Mouse (Mus musculus): ENCODE measurements around the gene Aff1.

The Aff1 gene

DNA sequence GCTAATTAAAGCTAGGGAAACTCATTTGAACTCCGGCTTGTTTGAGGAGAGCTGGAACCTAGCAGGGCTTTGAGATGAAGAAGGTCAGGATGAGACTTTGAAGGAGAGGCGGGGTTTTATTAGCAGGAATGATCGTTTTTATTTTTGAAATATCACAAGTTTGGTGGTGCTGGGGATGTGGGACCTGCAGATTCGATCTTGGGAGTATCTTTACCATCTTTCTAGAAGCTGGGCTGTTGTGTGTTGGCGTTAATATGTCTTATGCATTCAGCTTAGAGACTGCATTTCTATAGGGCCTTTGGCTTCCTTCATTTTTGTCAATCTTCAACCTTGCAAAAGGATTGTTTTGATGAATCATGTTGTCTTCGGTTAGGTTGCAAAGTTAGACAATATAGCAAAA lies 1.9 kb downstream of the Aff1 start:
- no peak for DNase-seq

DNA sequence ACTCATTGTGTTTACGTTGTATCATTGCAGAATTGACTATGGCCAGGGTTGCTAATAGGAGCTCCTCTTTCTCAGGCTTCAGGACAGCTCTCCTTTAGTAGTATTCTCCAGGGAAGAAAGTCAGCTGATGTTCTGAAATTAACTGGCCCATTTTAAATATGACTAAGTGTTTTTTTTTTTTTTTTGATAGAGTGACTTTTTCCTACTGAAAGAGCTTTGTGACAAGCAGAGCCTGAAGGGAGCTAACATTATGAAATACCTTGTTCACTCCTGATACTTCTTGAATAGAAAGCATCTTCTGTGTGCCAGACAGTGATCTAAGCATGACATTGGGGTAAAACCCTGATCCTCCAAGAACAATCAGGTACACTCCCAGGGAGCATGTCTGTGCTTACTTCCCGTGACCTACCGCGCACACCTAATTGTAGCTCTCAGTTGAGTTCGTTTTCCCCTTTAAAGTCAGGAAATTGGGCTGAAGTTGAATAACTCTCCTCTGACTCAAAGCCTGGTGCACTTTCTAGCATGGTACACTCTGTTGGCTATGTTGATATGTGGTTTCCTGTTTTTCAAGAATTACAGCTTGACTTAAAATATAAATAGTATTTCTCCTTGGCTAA lies 5.8 kb downstream of the Aff1 start:
- DNase-seq = no peak

DNA sequence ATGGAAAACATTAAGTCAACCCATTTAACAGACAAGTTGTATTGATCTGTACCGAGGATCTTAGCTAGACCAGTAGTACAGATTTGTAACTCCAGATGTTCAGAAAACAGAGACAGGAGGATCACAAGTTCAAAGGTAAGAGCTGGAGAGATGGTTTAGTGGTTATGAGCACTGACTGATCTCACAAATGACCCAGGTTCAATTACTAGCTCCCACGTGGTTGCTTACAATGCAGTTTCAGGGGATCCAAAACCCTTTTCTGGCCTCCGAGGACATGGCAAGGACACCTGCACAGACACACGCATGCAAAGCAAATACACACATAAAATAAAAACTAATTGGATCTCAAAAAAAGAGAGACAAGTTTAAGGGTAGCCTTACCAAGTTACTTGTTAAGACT lies 6.4 kb downstream of the Aff1 start:
- no peak for DNase-seq

DNA sequence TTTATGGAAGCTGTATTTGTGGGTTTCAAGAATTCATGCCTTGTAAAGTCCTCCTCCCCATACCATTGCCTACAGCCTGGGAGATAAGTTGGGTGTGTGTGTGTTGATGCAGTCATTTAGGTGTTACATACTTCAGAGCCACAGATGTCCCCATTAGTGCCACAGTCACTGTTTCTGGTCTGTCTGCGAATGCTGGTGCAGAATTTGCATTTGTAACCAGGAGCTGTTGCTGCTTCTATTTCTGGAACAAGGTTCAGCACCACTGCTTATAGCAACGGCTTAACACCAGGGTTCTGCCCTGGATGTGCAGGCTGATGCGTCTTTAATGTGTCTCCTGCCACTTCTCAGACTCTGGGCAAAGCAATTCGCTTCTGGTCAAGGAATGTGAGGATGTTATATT lies 7.4 kb downstream of the Aff1 start:
- DNase-seq = no peak

DNA sequence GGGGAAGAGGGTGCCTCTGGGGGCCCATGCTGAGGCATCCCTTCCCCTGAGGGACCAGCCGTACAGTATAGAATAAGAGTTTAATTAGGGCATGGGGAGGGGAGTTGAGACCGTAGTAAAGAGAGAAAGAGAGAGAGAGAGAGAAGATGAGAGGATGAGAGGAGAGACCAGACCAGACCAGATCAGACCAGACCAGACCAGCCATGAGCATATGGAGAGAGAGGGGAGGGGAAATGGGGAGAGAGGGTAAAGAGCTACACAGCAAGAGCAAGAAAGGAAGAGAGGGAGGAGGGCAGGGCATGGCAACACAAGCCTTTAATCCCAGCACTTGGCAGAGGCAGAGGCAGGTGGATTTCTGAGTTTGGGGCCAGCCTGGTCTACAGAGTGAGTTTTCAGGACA lies 8.5 kb downstream of the Aff1 start:
- DNase-seq = no peak

DNA sequence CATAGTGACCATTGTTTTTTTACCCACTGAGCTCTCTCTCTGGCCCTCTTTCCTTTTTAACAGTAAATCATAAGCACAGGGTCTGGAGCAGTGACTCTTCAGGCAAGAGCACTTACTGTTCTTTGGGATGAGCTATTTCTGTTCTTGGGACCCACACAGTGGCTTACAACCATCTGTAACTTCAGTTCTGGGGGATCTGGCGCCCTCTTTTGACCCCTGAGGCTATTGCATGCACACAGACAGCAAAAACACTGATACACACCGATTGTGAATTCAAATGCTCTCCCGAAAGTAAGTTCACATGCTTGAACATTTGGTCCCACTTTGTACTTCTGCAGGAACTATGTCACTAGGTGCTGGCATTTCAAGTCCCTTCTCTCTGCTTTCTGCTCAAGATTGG lies 9.3 kb downstream of the Aff1 start:
- no peak for DNase-seq

DNA sequence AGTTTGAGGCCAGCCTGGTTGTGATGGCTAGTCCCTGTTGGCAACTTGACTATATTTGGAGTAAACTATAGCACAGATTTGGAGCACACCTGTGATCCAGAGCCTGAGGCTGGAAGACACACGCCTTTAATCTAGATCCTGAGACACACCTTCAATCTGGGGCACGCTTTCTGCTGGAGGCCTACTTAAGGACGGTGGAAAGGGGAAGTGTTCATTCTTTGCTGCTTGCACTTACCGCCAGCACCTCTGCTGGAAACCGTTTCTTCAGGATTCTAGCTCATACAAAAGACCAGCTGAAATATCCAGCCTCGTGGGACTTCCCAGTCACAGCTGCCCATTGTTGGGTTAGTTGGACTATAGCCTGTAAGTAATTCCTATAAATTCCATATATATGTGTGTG lies 10.4 kb downstream of the Aff1 start:
- no peak for DNase-seq

DNA sequence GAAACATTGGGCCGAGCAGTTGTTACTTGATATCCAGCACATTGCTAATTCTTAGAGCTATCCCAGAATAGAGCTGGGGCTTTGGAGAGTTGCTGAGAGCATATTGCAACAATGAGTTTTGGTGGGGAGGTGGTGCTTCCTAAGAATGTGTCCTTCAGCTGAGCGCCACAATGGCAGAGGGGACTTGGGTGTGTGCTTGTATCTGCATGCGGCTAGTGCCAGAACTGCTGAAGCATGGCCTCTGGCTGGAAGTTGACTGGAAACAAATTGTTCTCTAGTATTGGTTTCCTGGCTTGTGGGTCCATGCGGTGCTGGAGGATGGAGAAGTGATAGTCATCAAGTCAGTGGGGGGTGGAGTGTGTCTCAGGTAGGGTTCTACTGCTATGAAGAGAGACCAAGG lies 13.2 kb downstream of the Aff1 start:
- DNase-seq = no peak

DNA sequence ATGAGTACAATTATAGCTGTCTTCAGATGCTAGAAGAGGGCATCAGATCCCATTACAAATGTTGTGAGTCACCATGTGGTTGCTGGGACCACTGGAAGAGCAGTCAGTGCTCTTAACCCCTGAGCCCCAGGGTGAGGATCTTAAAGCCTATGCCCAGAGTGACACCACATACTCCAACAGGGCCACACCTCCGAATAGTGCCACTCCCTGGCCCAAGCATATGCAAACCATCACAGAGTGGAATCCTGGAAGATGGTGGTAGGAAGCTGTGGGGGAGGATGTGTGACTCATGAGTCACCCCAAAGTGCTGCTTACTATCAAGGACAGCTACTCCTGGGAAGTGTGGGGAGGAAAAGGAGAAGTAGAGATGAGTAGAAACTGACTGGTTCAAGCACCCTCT lies 13.7 kb downstream of the Aff1 start:
- no peak for DNase-seq

DNA sequence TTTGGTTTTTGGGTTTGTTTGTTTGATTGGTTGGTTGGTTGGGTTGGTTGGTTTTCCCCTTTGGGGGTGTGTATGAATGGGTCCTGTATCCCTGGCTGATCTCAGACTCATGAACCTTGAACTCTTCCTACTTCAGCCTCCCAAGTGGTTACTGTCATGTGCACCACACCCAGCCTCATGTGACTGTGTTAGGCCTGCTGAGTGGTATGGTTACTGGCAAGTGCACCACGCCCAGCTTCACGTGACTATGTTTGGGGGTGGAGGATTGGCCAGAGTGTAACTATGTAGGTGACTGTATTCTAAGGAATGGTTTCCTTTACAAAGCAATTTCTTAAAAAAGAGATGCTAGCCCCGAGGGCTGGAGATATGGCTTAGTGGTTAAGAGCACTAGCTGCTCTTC lies 16.9 kb downstream of the Aff1 start:
- DNase-seq = no peak

DNA sequence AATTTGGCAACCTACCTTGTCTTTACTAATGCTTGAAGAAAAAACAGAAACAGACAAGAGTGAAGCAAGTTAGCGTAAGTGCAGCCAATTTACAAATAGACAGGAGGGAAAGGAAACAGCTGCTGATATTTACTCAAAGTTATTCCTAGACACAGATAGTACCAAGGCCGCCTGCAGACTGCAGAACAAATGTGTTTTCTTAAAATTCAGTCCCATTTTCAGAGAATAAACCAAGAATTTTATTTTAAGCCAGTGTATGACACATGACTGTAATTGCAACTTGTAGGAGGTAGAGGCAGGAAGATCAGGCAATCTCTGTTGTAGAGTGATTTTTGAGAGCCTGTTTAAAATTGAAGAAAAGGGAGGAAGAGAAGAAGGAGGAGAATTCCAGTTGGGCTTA lies 19.7 kb downstream of the Aff1 start:
- no peak for DNase-seq

DNA sequence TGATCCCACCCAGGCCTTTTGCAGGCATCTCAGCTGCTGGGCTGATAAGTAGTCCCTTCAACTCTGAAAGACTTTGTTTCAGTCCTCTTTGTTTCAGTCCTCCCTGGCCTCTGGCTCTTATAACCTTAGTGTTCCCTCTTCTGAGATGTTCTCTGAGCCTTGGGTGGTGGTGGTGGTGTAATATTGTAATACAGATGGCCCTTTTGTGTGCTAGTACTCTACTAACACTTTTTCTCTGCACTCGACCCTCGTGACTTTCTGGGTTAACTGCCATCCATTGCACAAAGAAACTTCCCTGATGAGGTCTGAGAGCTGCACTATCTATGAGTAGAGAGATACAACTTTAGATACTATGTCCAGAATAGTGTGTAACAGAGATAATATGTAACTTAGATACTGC lies 21.2 kb downstream of the Aff1 start:
- no peak for DNase-seq

DNA sequence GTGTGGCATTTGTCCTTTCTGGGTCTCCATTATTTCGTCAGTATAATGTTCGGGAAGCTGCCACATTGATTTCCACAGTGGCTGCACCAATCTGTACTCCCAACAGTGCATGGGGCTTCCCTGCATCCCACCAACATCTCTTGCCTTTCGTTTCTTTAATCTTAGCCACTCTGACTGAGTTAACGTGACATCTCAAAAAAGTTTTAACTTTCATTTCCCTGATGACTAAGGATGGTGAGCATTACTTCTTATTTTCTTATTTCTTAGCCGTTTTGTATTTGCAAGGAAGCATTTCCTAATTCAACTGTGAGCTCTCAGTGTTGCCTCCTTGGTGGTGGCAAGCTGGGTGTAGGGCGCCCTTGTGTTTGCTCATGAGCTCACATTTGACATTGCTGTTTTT lies 22.8 kb downstream of the Aff1 start:
- no peak for DNase-seq

DNA sequence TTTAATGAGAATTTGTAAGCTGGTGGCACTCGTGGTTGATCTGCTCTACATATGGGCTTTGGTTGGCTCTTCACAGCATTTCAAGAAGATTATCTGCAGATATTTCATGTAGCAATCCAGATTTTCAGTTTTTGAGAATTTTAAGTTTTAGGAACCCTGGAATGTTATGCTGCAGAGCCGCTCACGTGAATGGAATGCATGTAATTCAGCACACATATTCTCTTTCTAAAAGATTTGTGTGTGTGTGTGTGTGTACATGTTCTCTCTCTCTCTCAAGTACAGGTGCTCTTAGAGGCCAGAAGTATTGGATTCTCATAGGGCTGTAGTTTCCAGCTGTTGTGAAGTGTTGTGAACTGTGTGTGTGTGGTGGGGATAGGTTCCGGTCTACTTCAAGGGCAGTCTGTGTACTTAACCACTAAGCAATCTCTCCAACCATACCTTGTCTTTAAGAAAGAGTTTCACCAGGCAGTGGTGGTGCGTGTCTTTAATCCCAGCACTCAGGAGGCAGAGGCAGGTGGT lies 24.7 kb downstream of the Aff1 start:
- DNase-seq = no peak

DNA sequence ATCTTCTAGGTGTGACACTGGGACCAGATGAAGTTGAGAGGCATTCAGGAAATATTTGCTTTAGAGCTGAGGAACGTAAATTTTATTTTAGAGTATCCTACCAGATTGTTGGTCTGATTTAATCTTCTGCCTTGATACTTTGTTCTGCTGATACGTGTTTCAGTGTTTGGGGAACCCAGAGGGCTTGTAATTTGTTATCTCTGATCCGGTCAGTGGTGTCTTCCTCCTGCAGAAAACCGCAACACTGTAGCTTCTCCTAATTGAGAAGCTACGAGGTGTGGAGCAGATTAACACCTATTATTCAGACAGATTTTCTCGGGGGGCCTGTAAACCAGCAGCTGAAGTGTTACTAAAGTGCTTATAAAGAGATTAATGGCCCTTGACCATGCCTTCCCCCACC lies 27.0 kb downstream of the Aff1 start:
- no peak for DNase-seq

DNA sequence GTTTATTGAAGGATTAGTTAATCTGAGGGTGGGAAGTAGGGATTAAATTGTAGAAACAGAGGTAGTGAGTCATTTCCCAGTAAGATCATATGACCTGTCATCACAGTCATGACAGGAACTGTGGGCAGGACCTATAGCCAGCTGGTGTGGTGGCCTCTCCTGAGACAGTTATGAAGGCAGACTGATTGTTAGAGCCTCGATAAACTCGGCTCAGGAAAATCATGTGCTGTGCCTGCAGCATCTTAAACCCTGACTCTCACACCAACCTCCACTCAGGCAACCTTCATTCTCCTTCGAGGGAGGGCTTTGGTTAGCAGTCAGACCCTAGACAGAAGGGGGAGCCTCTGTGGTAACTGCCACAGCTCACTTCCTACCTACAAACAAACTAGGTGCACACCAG lies 27.7 kb downstream of the Aff1 start:
- no peak for DNase-seq

DNA sequence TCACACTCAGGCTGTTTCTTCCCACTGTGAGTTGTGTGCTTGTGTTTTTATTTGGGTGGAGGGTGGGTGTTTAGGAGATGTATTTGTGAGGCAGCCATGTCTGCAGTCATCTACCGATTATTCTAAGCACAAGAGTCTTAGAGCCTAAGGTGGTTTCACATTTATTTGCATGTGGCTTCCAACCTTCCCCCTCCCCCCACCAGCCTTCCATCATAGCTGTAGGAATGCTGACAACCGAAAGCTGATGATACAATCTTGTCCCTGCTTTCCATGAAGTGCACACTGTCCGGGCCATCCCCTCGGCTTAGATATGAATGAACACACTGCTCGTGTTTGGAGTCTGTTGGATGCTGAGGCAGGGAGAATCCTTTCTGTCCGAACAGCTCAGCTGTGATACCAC lies 28.8 kb downstream of the Aff1 start:
- no peak for DNase-seq

DNA sequence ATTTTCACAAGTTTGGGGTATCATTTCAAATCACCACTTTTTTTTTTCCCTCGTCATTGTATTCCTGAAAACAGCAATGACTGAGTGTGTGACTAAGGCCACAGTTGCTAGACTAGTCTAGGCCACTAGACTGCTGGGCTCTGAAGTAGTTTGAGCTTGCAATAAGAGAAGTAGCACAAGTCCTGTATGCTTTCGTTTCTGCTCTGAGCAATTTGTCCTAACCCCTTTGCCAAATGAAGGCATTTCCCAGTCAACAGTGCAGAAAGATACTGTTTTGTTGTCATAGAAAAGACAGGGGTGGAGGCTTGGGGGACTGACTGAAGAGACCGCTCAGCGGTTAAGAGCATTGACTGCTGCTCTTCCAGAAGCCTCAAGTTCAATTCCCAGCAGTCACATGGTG lies 29.3 kb downstream of the Aff1 start:
- no peak for DNase-seq

DNA sequence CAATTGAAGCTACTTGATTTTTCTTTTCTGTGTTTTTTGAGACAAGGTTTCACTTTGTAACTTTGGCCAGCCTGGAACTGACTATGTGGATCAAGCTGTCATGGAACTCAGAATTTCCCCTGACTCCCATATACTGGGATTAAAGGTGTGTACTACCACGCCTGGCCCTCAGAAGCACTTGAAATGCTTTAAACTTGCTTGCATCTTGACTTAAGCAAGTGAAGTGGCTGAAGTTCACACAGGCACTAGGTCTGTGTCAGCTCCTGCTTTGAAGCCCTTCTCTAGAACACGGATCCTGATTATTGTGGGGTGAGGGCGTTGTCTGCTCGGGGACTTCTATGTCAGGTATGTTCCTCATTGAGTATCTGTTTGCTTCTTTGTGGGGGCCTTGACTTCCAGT lies 30.5 kb downstream of the Aff1 start:
- no peak for DNase-seq

DNA sequence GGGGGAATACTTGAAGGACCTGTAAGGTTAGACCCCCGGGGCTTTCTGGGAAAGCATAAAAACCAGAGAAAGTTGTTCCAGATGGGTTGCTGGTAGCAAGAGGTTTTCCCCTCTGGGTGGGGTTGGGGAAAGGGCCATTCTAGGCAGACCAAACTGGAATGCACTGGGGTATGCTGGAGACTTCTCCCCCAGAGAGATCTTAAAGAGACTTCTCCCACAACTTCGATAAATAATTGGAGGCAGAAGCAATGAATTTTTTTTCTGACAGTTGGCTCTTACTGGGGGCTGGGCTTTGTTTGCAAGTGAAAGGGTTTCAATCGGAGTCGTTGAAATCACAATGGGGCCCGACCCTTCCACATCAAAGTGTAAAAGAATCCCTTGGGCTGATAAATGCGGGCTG lies 32.2 kb downstream of the Aff1 start:
- DNase-seq = no peak

DNA sequence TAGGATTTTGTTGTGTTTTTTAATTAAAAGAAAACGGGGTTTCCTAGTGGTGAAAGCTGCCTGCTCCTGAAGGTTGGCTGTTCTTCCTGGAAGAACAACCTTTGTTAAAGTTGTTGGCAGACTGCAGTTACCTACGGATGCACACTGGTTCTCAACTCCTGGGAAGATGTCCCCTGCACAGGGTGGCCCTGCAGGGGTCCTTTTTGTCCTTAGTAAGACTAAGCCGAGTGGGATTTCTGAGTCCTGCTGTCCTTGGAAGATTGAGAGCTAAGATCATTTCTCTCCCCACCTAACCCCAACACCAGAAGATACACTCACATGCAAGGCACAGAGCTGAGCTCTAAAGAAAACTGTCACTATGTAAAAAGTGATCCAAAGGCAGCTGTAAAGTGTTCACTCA lies 32.6 kb downstream of the Aff1 start:
- DNase-seq = no peak

DNA sequence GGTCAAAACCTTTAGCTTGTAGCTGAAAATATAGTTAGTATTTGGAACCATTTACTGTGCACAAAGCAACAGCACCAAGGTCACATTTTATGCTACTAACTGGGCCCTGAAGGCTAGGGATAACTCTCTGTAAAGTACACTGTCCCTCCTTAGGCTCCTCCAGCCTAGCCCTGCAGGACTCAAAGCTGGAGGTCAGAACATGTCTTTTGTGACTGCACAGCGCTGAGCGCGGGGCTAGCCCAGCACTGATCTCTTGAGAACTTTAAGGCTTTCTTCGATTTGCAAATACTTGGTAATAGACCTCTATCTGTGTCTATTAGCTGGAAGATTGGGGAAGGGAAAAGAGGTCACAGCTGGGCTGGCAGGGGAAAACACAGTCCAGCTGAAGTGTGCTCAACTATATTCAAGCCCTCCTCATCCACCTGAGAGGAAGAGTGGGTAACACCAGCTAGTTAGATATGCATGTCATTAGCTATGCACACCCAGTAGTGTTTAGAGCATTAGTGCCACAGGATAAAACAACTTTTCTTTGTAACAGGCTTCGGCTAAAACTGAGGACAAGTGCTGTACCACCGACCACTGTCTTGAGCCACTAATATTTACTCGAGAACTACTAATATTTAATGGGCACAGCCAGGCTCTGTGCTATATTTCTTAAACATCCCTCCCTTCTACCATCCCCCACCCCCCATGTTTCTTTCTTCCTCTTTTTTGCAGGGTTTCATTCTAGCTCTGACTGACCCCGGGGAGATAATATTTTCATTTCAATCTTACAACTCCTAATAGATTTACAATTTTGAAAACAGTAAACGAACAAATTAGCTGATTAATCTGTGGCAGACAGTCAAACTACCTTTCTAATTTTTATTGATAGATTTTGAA lies 33.3 kb downstream of the Aff1 start:
- no peak for DNase-seq

DNA sequence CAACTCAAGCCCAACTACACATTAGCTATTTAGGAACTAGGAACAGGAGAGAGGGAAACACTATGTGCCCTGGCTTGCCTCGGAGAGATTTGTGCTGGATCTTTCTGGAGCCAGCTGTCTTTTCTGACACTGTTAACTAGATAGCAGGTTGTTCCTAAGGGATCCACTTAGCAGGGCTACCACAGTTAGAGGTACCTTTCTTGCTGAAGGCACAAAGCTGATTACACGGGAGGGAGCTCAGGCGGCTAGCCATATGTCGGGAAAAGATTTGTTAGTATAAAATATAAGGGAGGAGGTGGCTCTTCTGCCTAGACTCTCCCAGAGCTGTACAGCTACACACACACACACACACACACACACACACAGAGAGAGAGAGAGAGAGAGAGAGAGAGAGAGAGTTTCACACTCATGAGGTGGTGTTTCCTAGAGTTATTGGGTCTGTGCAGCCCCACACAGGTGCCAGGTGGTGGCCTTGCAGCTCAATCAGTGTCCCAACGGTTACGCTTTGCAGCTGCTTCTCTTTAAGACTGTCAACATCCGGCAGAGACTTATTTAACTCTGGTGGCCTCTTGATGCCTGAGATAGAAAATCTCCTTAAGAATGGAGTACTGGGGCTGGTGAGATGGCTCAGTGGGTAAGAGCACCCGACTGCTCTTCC lies 34.2 kb downstream of the Aff1 start:
- DNase-seq = no peak

DNA sequence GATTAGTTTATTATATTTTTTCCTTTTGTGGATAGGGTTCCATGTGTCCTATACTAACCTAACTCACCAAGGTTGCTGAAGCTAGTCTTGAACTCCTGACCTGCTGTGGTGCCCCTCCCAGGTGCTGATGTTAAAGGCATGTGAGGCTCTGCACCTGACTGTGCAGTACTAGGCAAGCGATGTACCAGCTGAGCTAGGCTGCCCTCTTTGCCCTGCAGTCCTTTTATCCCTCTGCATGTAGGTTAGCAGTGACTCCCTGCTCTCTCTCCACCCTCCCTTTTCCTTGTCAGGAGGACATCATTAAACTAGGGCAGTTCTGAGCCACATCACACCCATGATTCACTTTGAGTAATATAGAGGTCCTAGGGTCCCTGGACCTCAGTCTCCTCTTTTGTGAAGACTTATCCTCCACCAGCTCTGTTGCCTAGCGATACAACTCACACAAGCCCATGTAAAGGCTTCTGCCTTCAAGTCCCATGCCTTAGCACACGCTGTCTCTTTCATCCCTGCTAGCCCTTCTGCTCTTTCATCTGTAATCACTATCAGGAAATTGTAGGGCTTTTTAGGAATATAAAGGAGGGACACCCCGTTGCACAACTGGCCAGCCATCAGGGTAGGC lies 35.7 kb downstream of the Aff1 start:
- DNase-seq = no peak

Data from cerebellum, adult 11 months (tissue).